Comparison of ENCODE assay signal across 8 mouse cellular contexts in the genomic region with DNA sequence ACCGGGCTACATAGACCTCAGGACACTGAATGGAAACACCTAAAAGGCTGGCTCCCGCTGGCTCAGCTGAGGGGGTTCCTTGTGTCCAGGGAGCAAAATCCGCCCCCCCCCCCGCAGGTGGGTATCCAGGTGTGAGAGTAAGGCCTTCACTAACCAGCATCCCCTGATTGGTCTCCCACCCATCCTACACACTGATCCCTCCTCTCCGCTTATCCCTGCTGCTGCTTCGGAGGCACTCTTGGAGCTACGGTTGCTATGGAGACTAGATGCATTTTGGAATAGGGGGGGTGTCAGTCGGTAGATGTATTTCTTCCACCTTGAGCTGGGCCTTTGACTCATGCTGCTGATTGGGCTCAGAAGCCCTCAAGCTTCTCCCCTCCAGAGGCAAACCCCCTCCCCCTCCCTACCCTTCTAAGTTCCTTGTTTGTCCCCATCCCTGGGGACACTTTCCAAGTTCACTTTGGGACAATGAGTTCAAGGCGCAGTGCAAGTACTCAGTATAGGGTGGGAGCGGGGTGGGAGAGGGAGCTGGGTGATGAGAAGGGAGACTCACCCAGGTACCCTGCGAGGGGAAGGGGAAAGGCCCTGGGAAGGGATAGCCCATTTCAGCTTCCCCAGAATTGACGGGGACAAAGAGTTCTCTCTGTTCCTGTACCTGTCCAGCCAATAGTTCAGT. TPM values are rescaled to one million over a fixed set of nuclear protein-coding genes. Genes with fewer than 3 reads are reported as not detected.
DNase-seq lines count a peak whose midpoint lies in the region; ATAC-seq and TF ChIP-seq lines count a peak whose summit lies in the region.

No protein-coding gene starts in this region.

- peak overlapping the region; percentile 51 for H3K4me3 ChIP-seq in kidney, embryonic 14.5 days (ENCODE audit: low read length)
- peak overlapping the region; percentile 62 for H3K4me3 ChIP-seq in embryonic facial prominence, embryonic 12.5 days
- H3K4me3 ChIP-seq in olfactory bulb, adult 2 months (ENCODE audit: insufficient read depth, low read depth, low read length), result peak overlapping the region; percentile 52

- H3K9me3 ChIP-seq in kidney, embryonic 14.5 days (ENCODE audit: control insufficient read depth, low read length), result no peaks in the 10 kb centered on the region
- no peaks in the 10 kb centered on the region for H3K9me3 ChIP-seq in embryonic facial prominence, embryonic 12.5 days

- peak overlapping the region; percentile 96 for H3K4me2 ChIP-seq in kidney, embryonic 14.5 days (replicated peaks; ENCODE audit: low read depth, low read length)
- peak overlapping the region; percentile 99 for H3K4me2 ChIP-seq in embryonic facial prominence, embryonic 12.5 days (replicated peaks)

- H3K4me1 ChIP-seq in kidney, embryonic 14.5 days (ENCODE audit: control insufficient read depth, insufficient read depth, low read length), result peaks cover 28% of the 10 kb centered on the region
- H3K4me1 ChIP-seq in embryonic facial prominence, embryonic 12.5 days, result peaks cover 30% of the 10 kb centered on the region
- H3K4me1 ChIP-seq in olfactory bulb, adult 2 months (ENCODE audit: control insufficient read depth, insufficient read depth, low read length), result peaks cover 41% of the 10 kb centered on the region

- no peak overlapping the region for H3K9ac ChIP-seq in kidney, embryonic 14.5 days (ENCODE audit: low read depth, low read length)
- H3K9ac ChIP-seq in embryonic facial prominence, embryonic 12.5 days, result no peak overlapping the region; the same call in 1 of the 2 replicates

- peak; percentile 7; the same call in 1 of the 2 replicates for ATAC-seq in kidney, embryonic 14.5 days (ENCODE audit: low FRiP score, low TSS enrichment)
- no peak for ATAC-seq in embryonic facial prominence, embryonic 12.5 days (ENCODE audit: insufficient number of reproducible peaks, insufficient read depth, low FRiP score, low TSS enrichment)

- WGBS in kidney, embryonic 14.5 days, result 5% methylated on average over 11 of the region's 12 CpGs
- 1% methylated on average over 12 of the region's 12 CpGs for WGBS in embryonic facial prominence, embryonic 12.5 days
- 3% methylated on average over 12 of the region's 12 CpGs for WGBS in olfactory bulb, adult 2 months

- no peak for TF ChIP-seq POLR2A in olfactory bulb, adult 2 months (IDR thresholded peaks at IDR 0.05; ENCODE audit: insufficient read depth, low read depth, low read length)

- no peaks in the 10 kb centered on the region for H3K36me3 ChIP-seq in kidney, embryonic 14.5 days (ENCODE audit: control insufficient read depth, insufficient read depth, low read length)
- no peaks in the 10 kb centered on the region for H3K36me3 ChIP-seq in embryonic facial prominence, embryonic 12.5 days

- DNase-seq in kidney, postnatal 10 days, result no peak
- peak; percentile 73 to 84 for DNase-seq in left cerebral cortex, adult 9 months (ENCODE audit: low spot score in 2 of 2)
- DNase-seq in Muller cell, postnatal 12 days (ENCODE audit: inconsistent ontology term), result no peak
- no peak for DNase-seq in spleen, postnatal 14 days (ENCODE audit: low spot score in 2 of 2)
- DNase-seq in adrenal gland, adult 2 months, result no peak

- no peak overlapping the region for H3K27ac ChIP-seq in kidney, embryonic 14.5 days (ENCODE audit: low read depth, low read length)
- no peak overlapping the region for H3K27ac ChIP-seq in embryonic facial prominence, embryonic 12.5 days
- H3K27ac ChIP-seq in olfactory bulb, adult 2 months (ENCODE audit: insufficient read depth, low read depth, low read length), result peak overlapping the region; percentile 99

- TF ChIP-seq CTCF in olfactory bulb, adult 2 months (IDR thresholded peaks at IDR 0.05; ENCODE audit: insufficient read depth, low read depth, low read length), result no peak

- H3K27me3 ChIP-seq in kidney, embryonic 14.5 days (ENCODE audit: control insufficient read depth, insufficient read depth, low read length), result peaks cover 72% of the 10 kb centered on the region
- H3K27me3 ChIP-seq in embryonic facial prominence, embryonic 12.5 days, result peaks cover 80% of the 10 kb centered on the region

RNA-seq across cellular contexts. Expression of gene Agap2, which starts 3.1 kb away (rescaled TPM):
- 0.07 and 0.61 TPM in 2 replicates for polyA plus RNA-seq in kidney, embryonic 14.5 days (2014; fragmentation: Nextera tagmentation; extraction: Ambion mirVana)
- 0.32 and 0.82 TPM in 2 replicates for polyA plus RNA-seq in embryonic facial prominence, embryonic 12.5 days (2016; fragmentation: Nextera tagmentation; extraction: Ambion mirVana)
- polyA plus RNA-seq in olfactory bulb, adult 2 months (2012; ENCODE audit: insufficient read depth, insufficient read length, low replicate concordance, missing spikeins), result 219 TPM in 1 of 2 replicates, not detected in the other
- 1 to 10 TPM; 2.2 to 3.8 TPM for total RNA-seq in adrenal gland, adult 2 months (2021)
- polyA plus RNA-seq in adrenal gland, adult 2 months (2012; rRNA removed), result 8.7 and 9.8 TPM in 2 replicates

RNA-seq across cellular contexts. Expression of gene Tspan31, which starts 8.1 kb away (rescaled TPM):
- 106 and 153 TPM in 2 replicates for polyA plus RNA-seq in kidney, embryonic 14.5 days (2014; fragmentation: Nextera tagmentation; extraction: Ambion mirVana)
- polyA plus RNA-seq in embryonic facial prominence, embryonic 12.5 days (2016; fragmentation: Nextera tagmentation; extraction: Ambion mirVana), result 167 and 170 TPM in 2 replicates
- not detected in 2 replicates for polyA plus RNA-seq in olfactory bulb, adult 2 months (2012; ENCODE audit: insufficient read depth, insufficient read length, low replicate concordance, missing spikeins)
- 100 to 1,000 TPM; 115 to 129 TPM for total RNA-seq in adrenal gland, adult 2 months (2021)
- polyA plus RNA-seq in adrenal gland, adult 2 months (2012; rRNA removed), result 53.3 and 62.3 TPM in 2 replicates

RNA-seq across cellular contexts. Expression of gene Cdk4, which starts 14.8 kb away (rescaled TPM):
- 2,221 and 2,763 TPM in 2 replicates for polyA plus RNA-seq in kidney, embryonic 14.5 days (2014; fragmentation: Nextera tagmentation; extraction: Ambion mirVana)
- 2,215 and 2,234 TPM in 2 replicates for polyA plus RNA-seq in embryonic facial prominence, embryonic 12.5 days (2016; fragmentation: Nextera tagmentation; extraction: Ambion mirVana)
- polyA plus RNA-seq in olfactory bulb, adult 2 months (2012; ENCODE audit: insufficient read depth, insufficient read length, low replicate concordance, missing spikeins), result not detected in 2 replicates
- total RNA-seq in adrenal gland, adult 2 months (2021), result 100 to 1,000 TPM; 166 to 233 TPM
- polyA plus RNA-seq in adrenal gland, adult 2 months (2012; rRNA removed), result 100 and 106 TPM in 2 replicates

RNA-seq across cellular contexts. Expression of gene March9, which starts 18.2 kb away (rescaled TPM):
- 1.5 and 2.6 TPM in 2 replicates for polyA plus RNA-seq in kidney, embryonic 14.5 days (2014; fragmentation: Nextera tagmentation; extraction: Ambion mirVana)
- 2.2 and 2.4 TPM in 2 replicates for polyA plus RNA-seq in embryonic facial prominence, embryonic 12.5 days (2016; fragmentation: Nextera tagmentation; extraction: Ambion mirVana)
- not detected in 2 replicates for polyA plus RNA-seq in olfactory bulb, adult 2 months (2012; ENCODE audit: insufficient read depth, insufficient read length, low replicate concordance, missing spikeins)
- 10 to 100 TPM in 1 of 2 experiments, 1 to 10 TPM in 1; 5.4 to 12.2 TPM for total RNA-seq in adrenal gland, adult 2 months (2021)
- polyA plus RNA-seq in adrenal gland, adult 2 months (2012; rRNA removed), result 20.1 and 20.6 TPM in 2 replicates

RNA-seq across cellular contexts. Expression of gene Cyp27b1, which starts 30.1 kb away (rescaled TPM):
- 0.36 and 0.41 TPM in 2 replicates for polyA plus RNA-seq in kidney, embryonic 14.5 days (2014; fragmentation: Nextera tagmentation; extraction: Ambion mirVana)
- polyA plus RNA-seq in embryonic facial prominence, embryonic 12.5 days (2016; fragmentation: Nextera tagmentation; extraction: Ambion mirVana), result 0.09 and 0.10 TPM in 2 replicates
- not detected in 2 replicates for polyA plus RNA-seq in olfactory bulb, adult 2 months (2012; ENCODE audit: insufficient read depth, insufficient read length, low replicate concordance, missing spikeins)
- total RNA-seq in adrenal gland, adult 2 months (2021), result under 1 TPM; 0.28 to 0.61 TPM
- polyA plus RNA-seq in adrenal gland, adult 2 months (2012; rRNA removed), result 0.28 and 0.35 TPM in 2 replicates

Comparison
In these comparisons a context has a peak if more than half of its experiments do, and no peak if none do; other contexts are left out.
1. DNase-seq: peak in left cerebral cortex, adult 9 months (2 of 2); none in kidney, postnatal 10 days (single experiment), Muller cell, postnatal 12 days (single experiment), spleen, postnatal 14 days (0 of 2) and adrenal gland, adult 2 months (single experiment).
2. Peak in every context shown above with its lines, with median percentiles within 50 percentile points of each other: H3K4me3 ChIP-seq.